Mouse (Mus musculus) thymus, adult 18-20 months (tissue): ENCODE data around the gene Mup6.
A peak's percentile ranks its signal among the peaks of the same experiment; 100 is the strongest.
"Not testable (repeated sequence)": the region's sequence is repeated elsewhere in the genome, so short reads cannot be mapped to it uniquely, and the experiment has no call there.

ENCODE experiments used
- DNase-seq, 2 experiments: peaks; one replicate each; pipeline ENCODE4 v3.0.0; 2022; ENCODE audit warnings: mixed read lengths in 2 of 2

Gene Mup6

GRCm38 (mm10) chr4:59963405-59964344 lies at the start of gene Mup6:
TSS of gene Mup6 (plus strand) at chr4:59964294.
- no peak for DNase-seq

- no peak for DNase-seq
These were observed 49.3 kb upstream of the Mup6 start, which contains the start of gene Slc46a2 for GRCm38 (mm10) chr4:59914608-59915403. TSS of gene Slc46a2 (minus strand) at chr4:59915056.

GRCm38 (mm10) chr4:59917966-59918365 lies 46.1 kb upstream of the Mup6 start:
- DNase-seq = no peak

GRCm38 (mm10) chr4:59925082-59925481 lies 39.0 kb upstream of the Mup6 start:
- peak; percentile 17 to 49 for DNase-seq

- DNase-seq = no peak
These were observed 36.4 kb upstream of the Mup6 start for GRCm38 (mm10) chr4:59927666-59928065.

- DNase-seq = peak; percentile 65 to 71
These were observed 35.7 kb upstream of the Mup6 start for GRCm38 (mm10) chr4:59928347-59928746.

- peak in 1 of 2 experiments; percentile 10 for DNase-seq
These were observed 31.4 kb upstream of the Mup6 start for GRCm38 (mm10) chr4:59932505-59933281.

- no peak for DNase-seq
These were observed 26.6 kb upstream of the Mup6 start for GRCm38 (mm10) chr4:59937543-59937942.

GRCm38 (mm10) chr4:59960610-59961009 lies 3.5 kb upstream of the Mup6 start, which contains the start of gene Mup4:
TSS of gene Mup4 (minus strand) at chr4:59960710.
- DNase-seq = no peak

- not testable (repeated sequence) for DNase-seq
These were observed 33.8 kb downstream of the Mup6 start for GRCm38 (mm10) chr4:59997894-59998293.

GRCm38 (mm10) chr4:60020141-60020540 lies 56.0 kb downstream of the Mup6 start:
- DNase-seq = not testable (repeated sequence)

GRCm38 (mm10) chr4:60029334-60030111 lies 65.4 kb downstream of the Mup6 start:
- not testable (repeated sequence) for DNase-seq
